Mouse (Mus musculus): ENCODE results near the gene Lyrm4. TPM values are rescaled to one million over a fixed set of nuclear protein-coding genes. Genes with fewer than 3 reads are reported as not detected.
"Not testable (repeated sequence)": the region's sequence is repeated elsewhere in the genome, so short reads cannot be mapped to it uniquely, and the experiment has no call there.

Gene Lyrm4
- total and polyA plus RNA-seq, 3 experiments = 13.3 to 27.3 (median 21.0) TPM

GRCm38 (mm10) chr13:35995231-35995630 is 122.1 kb downstream of the Lyrm4 start:
- DNase-seq = peak; percentile 33

- DNase-seq = peak; percentile 95
Measured at GRCm38 (mm10) chr13:35994067-35994466, 123.3 kb downstream of the Lyrm4 start.

- not testable (repeated sequence) for DNase-seq
Measured at GRCm38 (mm10) chr13:35991185-35991584, 126.1 kb downstream of the Lyrm4 start.

GRCm38 (mm10) chr13:35989329-35989728 is 128.0 kb downstream of the Lyrm4 start:
- DNase-seq = no peak

- no peak for DNase-seq
Measured at GRCm38 (mm10) chr13:35982985-35983384, 134.3 kb downstream of the Lyrm4 start.

- no peak for DNase-seq
Measured at GRCm38 (mm10) chr13:35980471-35980870, 136.9 kb downstream of the Lyrm4 start.

- DNase-seq = no peak
Measured at GRCm38 (mm10) chr13:35976912-35977311, 140.4 kb downstream of the Lyrm4 start.

- DNase-seq = no peak
Measured at GRCm38 (mm10) chr13:35969829-35970228, 147.5 kb downstream of the Lyrm4 start.

- DNase-seq = peak; percentile 19
Measured at GRCm38 (mm10) chr13:35969431-35969721, 147.9 kb downstream of the Lyrm4 start.

- DNase-seq = peak; percentile 58
Measured at GRCm38 (mm10) chr13:35968719-35969430, 148.5 kb downstream of the Lyrm4 start.

- DNase-seq = peak; percentile 62
Measured at GRCm38 (mm10) chr13:35968131-35968718, 149.1 kb downstream of the Lyrm4 start.

GRCm38 (mm10) chr13:35967690-35968089 is 149.6 kb downstream of the Lyrm4 start:
- no peak for DNase-seq

GRCm38 (mm10) chr13:35963583-35963982 is 153.7 kb downstream of the Lyrm4 start:
- DNase-seq = peak; percentile 40

GRCm38 (mm10) chr13:35959391-35960067 is 157.8 kb downstream of the Lyrm4 start:
- DNase-seq = no peak

GRCm38 (mm10) chr13:35958539-35958938 is 158.8 kb downstream of the Lyrm4 start, which contains the start of gene Ppp1r3g:
Gene Ppp1r3g (plus strand): TSS chr13:35958839.
- DNase-seq = no peak

GRCm38 (mm10) chr13:35949814-35950455 is 167.4 kb downstream of the Lyrm4 start:
- no peak for DNase-seq

GRCm38 (mm10) chr13:35947354-35948000 is 169.8 kb downstream of the Lyrm4 start:
- peak; percentile 67 for DNase-seq

- DNase-seq = no peak
Measured at GRCm38 (mm10) chr13:35946659-35947353, 170.5 kb downstream of the Lyrm4 start.

GRCm38 (mm10) chr13:35940934-35941333 is 176.4 kb downstream of the Lyrm4 start:
- DNase-seq = no peak

GRCm38 (mm10) chr13:35939871-35940665 is 177.3 kb downstream of the Lyrm4 start:
- DNase-seq = no peak

- no peak for DNase-seq
Measured at GRCm38 (mm10) chr13:35937991-35938390, 179.3 kb downstream of the Lyrm4 start.
